Mouse (Mus musculus) yolk sac, embryonic 10.5 days (tissue): ENCODE measurements around the gene Vsnl1.

ENCODE experiments used
- DNase-seq: peaks from one replicate; pipeline ENCODE4 v3.0.0-alpha.2; 2017; ENCODE audit warnings: low spot score

Gene Vsnl1

GRCm38 (mm10) chr12:11436497-11437265, at the start of gene Vsnl1:
Gene Vsnl1 (minus strand): TSS chr12:11436613.
- DNase-seq, result peak; percentile 72

GRCm38 (mm10) chr12:11456632-11457031, 20.2 kb upstream of the Vsnl1 start:
- DNase-seq, result no peak

DNA sequence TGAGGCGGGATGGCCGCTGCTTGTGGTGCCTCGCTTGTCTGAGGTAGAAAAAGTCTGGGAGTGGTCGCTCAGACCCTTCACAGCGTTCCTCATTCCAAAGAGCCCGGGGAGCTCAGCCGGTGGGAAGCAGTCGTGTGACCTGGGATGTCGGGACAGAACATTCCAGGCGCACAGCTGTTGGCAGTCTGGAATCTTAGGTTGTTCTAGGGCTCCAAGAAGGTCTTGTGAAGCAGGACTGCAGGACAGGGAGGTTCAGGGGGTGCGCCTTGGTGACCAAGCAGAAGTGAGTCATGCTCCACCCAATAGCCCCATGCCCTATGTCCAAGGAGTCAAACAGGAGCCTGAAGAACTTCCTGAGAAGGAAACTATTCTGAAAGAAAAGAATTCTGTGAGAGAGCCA, 19.8 kb upstream of the Vsnl1 start:
- no peak for DNase-seq

DNA sequence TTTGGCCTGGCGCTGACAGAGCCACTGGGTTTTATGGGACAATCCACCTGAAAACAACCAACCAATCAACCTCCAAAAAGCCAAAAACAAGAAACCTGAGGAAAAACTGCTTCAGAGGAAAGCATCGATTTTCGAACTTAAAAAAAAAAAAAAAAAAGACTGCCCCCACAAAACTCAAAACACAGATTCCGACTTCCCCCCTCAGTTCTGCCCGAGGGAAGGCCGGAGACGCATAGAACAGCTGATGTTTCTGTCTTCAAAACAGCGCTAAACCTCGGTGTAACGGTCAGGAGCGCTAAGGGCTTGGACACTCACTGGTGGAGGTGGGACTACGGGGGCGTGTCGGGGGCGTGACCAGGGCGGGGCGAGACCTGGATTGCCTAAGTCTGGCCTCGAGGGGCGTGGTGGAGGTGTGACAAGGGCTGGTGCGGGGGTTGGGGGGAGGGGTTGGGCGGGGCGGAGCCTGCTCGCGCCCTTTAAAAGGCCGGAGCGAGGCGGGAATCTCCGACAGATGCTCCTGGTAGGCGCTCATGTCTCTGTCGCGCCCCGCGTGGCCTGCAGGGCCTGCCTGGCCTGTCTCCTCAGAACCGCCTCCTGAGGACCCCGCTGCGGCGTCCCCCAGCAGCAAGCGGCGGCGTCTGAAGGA, 19.3 kb upstream of the Vsnl1 start, which contains the start of gene Rad51ap2:
Gene Rad51ap2 (plus strand): TSS at position 531 of the 646 bp plus-strand sequence.
- DNase-seq, result peak; percentile 95

GRCm38 (mm10) chr12:11454146-11454545, 17.7 kb upstream of the Vsnl1 start:
- no peak for DNase-seq

- no peak for DNase-seq
These were observed 1.6 kb upstream of the Vsnl1 start for GRCm38 (mm10) chr12:11437907-11438447.

DNA sequence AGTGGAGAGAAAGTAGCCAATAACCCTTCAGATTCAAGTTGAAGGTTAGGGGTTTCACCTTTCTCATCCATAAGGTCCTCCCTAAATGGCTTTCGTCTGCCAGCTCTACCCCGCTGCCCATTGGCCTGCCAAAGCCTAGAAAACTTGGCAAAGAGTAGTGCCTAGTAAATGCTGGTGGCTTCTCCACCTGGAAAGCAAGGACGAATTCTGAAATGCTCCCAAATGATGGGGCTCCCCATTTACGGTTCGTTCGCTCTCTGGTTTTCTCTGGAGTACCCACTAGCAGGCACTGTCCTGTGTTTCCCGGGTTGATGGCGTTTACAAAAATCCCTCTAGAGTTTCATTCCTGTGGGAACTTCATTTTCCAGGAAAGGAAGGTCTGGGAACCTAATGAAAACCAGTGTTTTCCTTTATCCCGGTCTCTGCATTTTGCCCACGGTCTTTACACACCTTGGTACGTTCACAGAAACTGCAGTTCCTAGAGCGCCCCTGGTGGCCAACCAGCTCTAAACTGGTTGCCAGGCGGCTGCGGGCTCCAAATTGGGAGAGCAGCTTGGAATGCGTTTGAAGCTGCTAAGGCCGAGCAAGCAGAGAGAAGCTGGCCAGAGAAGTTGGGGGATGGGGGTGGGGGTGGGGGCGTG, 973 bp upstream of the Vsnl1 start:
- DNase-seq, result peak; percentile 54

GRCm38 (mm10) chr12:11436023-11436350, 426 bp downstream of the Vsnl1 start:
- DNase-seq, result no peak

DNA sequence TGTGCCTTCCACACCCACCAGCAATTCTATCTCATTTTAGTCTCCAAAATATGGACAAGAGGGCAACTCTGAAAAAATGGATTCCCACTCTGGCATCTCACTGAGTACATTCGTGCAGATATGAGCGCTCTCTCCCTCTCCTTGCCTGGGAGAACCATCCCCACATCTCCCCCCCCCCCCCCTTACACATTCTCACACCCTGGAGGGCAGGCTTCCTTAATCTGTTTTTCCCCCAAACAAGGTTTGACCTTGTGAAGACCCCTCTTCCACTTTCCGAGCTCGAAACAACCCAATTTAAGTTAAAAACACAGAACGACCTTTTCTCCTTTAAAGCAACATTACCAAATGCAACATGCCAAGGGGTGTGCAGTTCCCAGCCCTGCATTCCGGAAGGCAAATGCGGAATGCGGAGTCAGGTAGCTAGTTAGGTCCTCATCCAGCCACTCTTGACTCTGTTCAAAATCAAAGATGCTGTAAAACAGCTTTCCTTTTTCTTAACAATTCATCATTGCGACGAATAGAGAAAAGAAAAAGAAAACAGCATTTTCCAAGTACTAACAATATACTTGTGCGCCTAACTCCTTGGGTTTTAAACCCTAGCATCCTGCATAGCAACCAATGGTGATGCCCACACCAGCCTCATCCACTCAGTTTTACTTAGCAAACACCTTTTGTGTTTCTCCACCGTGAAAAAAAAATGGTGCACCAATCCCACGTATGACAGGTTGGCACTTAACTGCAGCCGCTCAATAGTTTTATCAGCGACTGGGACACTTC, 979 bp downstream of the Vsnl1 start:
- DNase-seq, result no peak

- DNase-seq, result no peak
These were observed 2.0 kb downstream of the Vsnl1 start for GRCm38 (mm10) chr12:11434446-11434845.

GRCm38 (mm10) chr12:11433716-11434115, 2.7 kb downstream of the Vsnl1 start:
- DNase-seq, result no peak

DNA sequence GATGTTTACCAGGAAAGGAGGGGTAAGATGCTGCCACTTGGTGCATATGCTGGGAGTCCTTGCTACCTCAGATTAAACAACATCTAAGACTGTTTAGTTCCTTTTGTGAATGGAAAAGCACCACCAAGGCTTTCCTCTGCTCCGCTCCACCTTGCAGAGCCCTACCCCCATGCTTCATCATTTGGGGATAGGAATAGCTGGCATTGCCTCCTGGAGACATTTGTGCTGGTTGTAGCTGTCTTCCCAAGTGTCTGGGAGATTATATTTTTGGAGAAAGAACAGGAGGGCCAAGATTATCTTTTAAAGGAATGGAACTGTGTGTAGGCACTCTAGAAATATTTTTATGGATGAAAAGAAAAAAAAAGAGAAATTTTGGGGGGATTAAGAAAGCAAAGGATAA, 3.3 kb downstream of the Vsnl1 start:
- DNase-seq, result no peak

GRCm38 (mm10) chr12:11427396-11427795, 9.0 kb downstream of the Vsnl1 start:
- no peak for DNase-seq

DNA sequence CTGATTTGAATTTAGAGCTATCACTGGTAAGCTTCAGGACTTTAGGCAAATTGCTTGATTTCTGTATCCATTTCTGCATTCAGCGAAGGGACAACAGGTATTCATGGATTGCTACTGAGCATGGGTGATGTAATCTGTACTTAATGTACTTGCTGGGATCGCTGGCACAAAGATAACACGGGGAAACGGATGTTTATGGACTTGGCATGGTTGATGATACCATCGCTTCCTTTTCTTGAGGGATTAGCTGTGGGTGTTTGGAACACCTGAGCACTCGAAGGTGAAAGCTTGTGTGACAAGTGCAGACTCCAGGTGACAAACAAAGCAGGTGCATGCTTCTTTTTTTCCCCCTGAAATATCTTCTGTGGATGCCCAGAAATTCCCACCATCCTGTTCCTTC, 18.3 kb downstream of the Vsnl1 start:
- no peak for DNase-seq

DNA sequence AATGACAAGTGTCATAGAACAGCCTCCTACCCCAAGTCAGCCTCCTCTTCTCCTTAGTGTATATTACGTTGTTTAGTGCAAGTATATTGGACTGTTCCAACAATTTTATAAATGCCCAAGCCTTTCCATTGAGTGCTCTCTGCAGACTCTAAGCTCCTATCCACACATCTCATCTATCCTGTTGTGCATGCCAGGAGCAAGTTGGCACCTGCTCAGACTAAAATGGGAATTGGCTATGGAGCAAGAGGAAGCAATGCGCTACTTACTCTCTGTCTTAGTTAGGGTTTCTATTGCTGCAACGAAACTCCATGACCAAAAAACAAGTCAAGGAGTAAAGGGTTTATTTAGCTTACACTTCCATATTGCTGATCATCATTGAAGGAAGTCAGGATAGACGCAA, 28.7 kb downstream of the Vsnl1 start:
- DNase-seq, result no peak

DNA sequence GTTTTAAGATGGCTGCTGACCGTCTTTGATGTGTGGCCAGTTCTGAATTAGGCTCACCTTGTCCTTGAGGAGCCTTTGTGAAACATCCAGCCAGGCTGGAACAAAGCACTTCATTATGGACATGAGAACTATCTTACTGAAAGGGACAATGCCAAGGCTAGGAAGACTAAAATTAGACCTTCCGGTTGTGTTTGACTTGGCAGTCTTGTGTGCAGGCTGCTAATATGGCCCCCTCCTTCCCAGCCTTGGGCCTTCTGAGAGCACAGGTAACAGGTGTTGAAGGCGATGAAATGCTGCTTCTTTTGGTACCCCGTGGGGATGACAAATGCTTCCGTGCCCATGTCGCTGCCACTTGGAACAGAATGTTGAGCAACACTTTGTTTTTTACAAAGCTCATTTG, 37.6 kb downstream of the Vsnl1 start:
- DNase-seq, result no peak

GRCm38 (mm10) chr12:11397029-11397428, 39.4 kb downstream of the Vsnl1 start:
- DNase-seq, result no peak

- DNase-seq, result no peak
These were observed 40.9 kb downstream of the Vsnl1 start for GRCm38 (mm10) chr12:11395470-11395869.

GRCm38 (mm10) chr12:11392525-11392924, 43.9 kb downstream of the Vsnl1 start:
- DNase-seq, result peak; percentile 2

- DNase-seq, result peak; percentile 26
These were observed 45.0 kb downstream of the Vsnl1 start for GRCm38 (mm10) chr12:11391244-11391949.

- no peak for DNase-seq
These were observed 47.3 kb downstream of the Vsnl1 start for GRCm38 (mm10) chr12:11389141-11389540.
